Mouse (Mus musculus) embryonic facial prominence, embryonic 15.5 days (tissue): ENCODE measurements at regions not wholly inside any gene's neighbourhood (a gene's known extent, or its start where the extent isn't known, plus 50 kb on each side); places are given as distances from the start of the nearest gene placed in this dataset. TPM values are rescaled to one million over a fixed set of nuclear protein-coding genes. Genes with fewer than 3 reads are reported as not detected.

Experiments
- ATAC-seq: fragments of 200-750 bp; cut with Nextera tagmentation; 2 replicates; pipeline ENCODE4 v1.8.0; 2017; ENCODE audit warnings: low read depth, moderate TSS enrichment; ENCODE audit not compliant: insufficient number of reproducible peaks, low FRiP score, low TSS enrichment
- H3K27ac ChIP-seq: fragments of 300-500 bp; sonication (generic); replicated peaks from 2 replicates; pipeline ENCODE4 v1.5.1; 2015; ENCODE audit warnings: mild to moderate bottlenecking, inconsistent platforms
- H3K27me3 ChIP-seq: fragments of 300-500 bp; sonication (generic); 2 replicates; pipeline ENCODE4 v1.6.1; 2015; ENCODE audit warnings: inconsistent platforms
- H3K36me3 ChIP-seq: fragments of 300-500 bp; sonication (generic); 2 replicates; pipeline ENCODE4 v1.6.1; 2015; ENCODE audit warnings: mild to moderate bottlenecking, inconsistent platforms
- H3K4me1 ChIP-seq: fragments of 300-500 bp; sonication (generic); 2 replicates; pipeline ENCODE4 v1.6.1; 2015; ENCODE audit warnings: inconsistent platforms
- H3K4me2 ChIP-seq: fragments of 300-500 bp; sonication (generic); replicated peaks from 2 replicates; pipeline ENCODE4 v1.6.1; 2015; ENCODE audit warnings: mild to moderate bottlenecking, inconsistent platforms
- H3K4me3 ChIP-seq: fragments of 300-500 bp; sonication (generic); replicated peaks from 2 replicates; pipeline ENCODE4 v1.5.1; 2015; ENCODE audit warnings: mild to moderate bottlenecking, inconsistent platforms
- H3K9ac ChIP-seq: fragments of 300-500 bp; sonication (generic); 2 replicates; pipeline ENCODE4 v1.6.1; 2015; ENCODE audit warnings: inconsistent platforms
- H3K9me3 ChIP-seq: fragments of 300-500 bp; sonication (generic); replicated peaks from 2 replicates; pipeline ENCODE4 v1.6.1; 2016; ENCODE audit warnings: inconsistent platforms
- WGBS: fragments of 180-500 bp; shearing (Covaris S2); methylation state at CpG from one replicate; pipeline ENCODE4 v1.1.7; 2015; 5-methylcytosine and 5-hydroxymethylcytosine counted together
- microRNA-seq: library from miRNA; unstranded; fragments of <30 nt; microRNA quantifications from one replicate; pipeline ENCODE4, GENCODE M21; 2016; ENCODE audit warnings: borderline number of aligned reads

GRCm38 (mm10) chr5:64747461-64747860, 55.7 kb upstream of the Klf3 start:
- Histone ChIP-seq H3K36me3 (no peaks in the 10 kb centered on the region), H3K9ac (no peak overlapping the region), H3K4me3 (no peak overlapping the region), H3K4me1 (no peaks in the 10 kb centered on the region; the same call in 1 of the 2 replicates), H3K27ac (no peak overlapping the region), H3K4me2 (no peak overlapping the region), H3K27me3 (no peaks in the 10 kb centered on the region), H3K9me3 (no peaks in the 10 kb centered on the region)
- 60% methylated on average over 1 of the region's 1 CpGs for WGBS
- ATAC-seq: no peak

- peak; percentile 34; the same call in 1 of the 2 replicates for ATAC-seq
- Histone ChIP-seq H3K27me3 (no peaks in the 10 kb centered on the region), H3K4me2 (no peak overlapping the region), H3K36me3 (no peaks in the 10 kb centered on the region), H3K9ac (no peak overlapping the region), H3K9me3 (no peaks in the 10 kb centered on the region), H3K27ac (no peak overlapping the region), H3K4me3 (no peak overlapping the region), H3K4me1 (no peaks in the 10 kb centered on the region; the same call in 1 of the 2 replicates)
- WGBS: 50% methylated on average over 14 of the region's 14 CpGs
Observed at GRCm38 (mm10) chr5:64749415-64750166, 53.6 kb upstream of the Klf3 start.

- Histone ChIP-seq H3K9me3 (no peaks in the 10 kb centered on the region), H3K9ac (no peak overlapping the region), H3K36me3 (no peaks in the 10 kb centered on the region), H3K4me2 (no peak overlapping the region), H3K4me1 (no peaks in the 10 kb centered on the region; the same call in 1 of the 2 replicates), H3K27me3 (no peaks in the 10 kb centered on the region), H3K4me3 (no peak overlapping the region), H3K27ac (no peak overlapping the region)
- 90% methylated on average over 3 of the region's 3 CpGs for WGBS
- ATAC-seq: no peak
Observed at GRCm38 (mm10) chr5:64750406-64750805, 52.8 kb upstream of the Klf3 start.

GRCm38 (mm10) chr5:64750976-64751656, 52.1 kb upstream of the Klf3 start:
- Histone ChIP-seq H3K27me3 (no peaks in the 10 kb centered on the region), H3K4me2 (no peak overlapping the region), H3K9ac (no peak overlapping the region), H3K4me1 (no peaks in the 10 kb centered on the region; the same call in 1 of the 2 replicates), H3K4me3 (no peak overlapping the region), H3K9me3 (no peaks in the 10 kb centered on the region), H3K27ac (no peak overlapping the region), H3K36me3 (no peaks in the 10 kb centered on the region)
- no peak for ATAC-seq
- 37% methylated on average over 7 of the region's 7 CpGs for WGBS

GRCm38 (mm10) chr5:64753142-64753750, 49.9 kb upstream of the Klf3 start:
- no peaks in the 10 kb centered on the region for H3K9me3 ChIP-seq
- H3K27me3 ChIP-seq: no peaks in the 10 kb centered on the region
- no peaks in the 10 kb centered on the region for H3K36me3 ChIP-seq
- no peak for ATAC-seq
- no peak overlapping the region for H3K27ac ChIP-seq
- no peak overlapping the region for H3K4me2 ChIP-seq
- no peaks in the 10 kb centered on the region; the same call in 1 of the 2 replicates for H3K4me1 ChIP-seq
- WGBS: 65% methylated on average over 7 of the region's 7 CpGs
- H3K9ac ChIP-seq: no peak overlapping the region
- H3K4me3 ChIP-seq: no peak overlapping the region

Small RNA genes in the stretch of these regions (microRNA-seq; reads per million reads assigned to microRNA genes)
- gene Gm25306: not detected
